Mouse (Mus musculus) E14TG2a.4 (cell line): ENCODE data around the gene Sc5d.

Source experiments
- CTCF ChIP-seq: conservative IDR thresholded peaks from 2 replicates; pipeline ENCODE4 v1.5.1; 2014; ENCODE audit warnings: low read length
- NANOG ChIP-seq: IDR thresholded peaks from 2 replicates; pipeline ENCODE4 v1.6.1; 2014; ENCODE audit warnings: borderline replicate concordance, low read length, mixed read lengths

GRCm38 (mm10) chr9:42209666-42210065 lies 54.4 kb downstream of the Sc5d start:
- TF ChIP-seq CTCF (no peak), NANOG (no peak)
